Mouse (Mus musculus) c-Kit-negative CD71-positive TER-119-positive erythroid progenitor cells, embryonic 14.5 days (primary cell): ENCODE data around the gene Dph7.
"Not testable (repeated sequence)": the region's sequence is repeated elsewhere in the genome, so short reads cannot be mapped to it uniquely, and the experiment has no call there.

ENCODE experiments used
- DNase-seq: peaks from one replicate; pipeline ENCODE4 v3.0.0-alpha.2; 2013; ENCODE audit warnings: low read depth, low spot score

Gene Dph7

DNA sequence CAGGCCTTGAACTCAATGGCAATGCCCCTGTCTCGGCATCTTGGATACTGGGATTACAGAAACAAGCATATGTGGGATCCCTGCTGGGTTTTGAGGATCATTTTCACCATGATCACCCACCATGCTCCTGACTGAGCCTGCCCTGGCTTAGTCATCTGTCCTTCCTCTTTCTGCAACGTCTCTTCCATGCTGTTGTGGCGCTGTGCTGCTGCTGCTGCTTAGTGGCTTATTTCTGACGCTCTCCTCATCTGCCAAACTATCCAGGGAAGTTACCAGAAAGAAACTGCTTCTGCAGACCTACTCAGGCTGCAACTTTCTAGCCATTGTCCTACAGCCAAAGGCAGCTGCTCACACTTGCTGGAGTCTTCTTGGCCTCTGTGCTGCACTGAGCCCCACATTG is 8.2 kb downstream of the Dph7 start:
- no peak for DNase-seq

GRCm38 (mm10) chr2:24974452-24974851 is 12.3 kb downstream of the Dph7 start:
- DNase-seq, result not testable (repeated sequence)

GRCm38 (mm10) chr2:24974906-24975703 is 12.9 kb downstream of the Dph7 start, which contains the start of gene Mrpl41:
TSS of gene Mrpl41 (minus strand) at chr2:24975098.
- DNase-seq, result peak; percentile 88

GRCm38 (mm10) chr2:24975704-24976297 is 13.6 kb downstream of the Dph7 start, which contains the start of gene Pnpla7:
TSS of gene Pnpla7 (plus strand) at chr2:24976033.
- DNase-seq, result peak; percentile 54

- peak; percentile 61 for DNase-seq
Measured at GRCm38 (mm10) chr2:24976960-24977359, 14.8 kb downstream of the Dph7 start.

- DNase-seq, result no peak
Measured at GRCm38 (mm10) chr2:24987762-24988161, 25.6 kb downstream of the Dph7 start.

DNA sequence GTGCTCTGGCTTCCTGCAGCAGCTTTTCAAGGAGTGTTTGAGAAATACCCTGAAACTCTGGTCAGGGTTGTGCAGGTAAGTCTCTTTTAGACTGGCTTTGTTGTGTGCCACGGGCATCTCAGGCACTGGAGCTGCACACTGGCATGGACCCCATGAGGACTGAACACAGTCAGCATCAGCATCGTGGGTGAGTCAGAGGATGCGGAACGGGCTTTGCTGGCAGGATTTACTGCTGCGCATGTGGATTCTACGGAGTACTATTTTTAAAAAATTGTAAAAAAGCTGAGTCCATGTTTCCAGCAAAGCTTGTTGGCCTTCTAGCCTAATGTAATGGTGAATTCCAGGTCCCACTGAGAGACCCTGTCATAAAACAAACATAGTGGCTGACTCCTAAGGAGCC is 33.1 kb downstream of the Dph7 start:
- no peak for DNase-seq

DNA sequence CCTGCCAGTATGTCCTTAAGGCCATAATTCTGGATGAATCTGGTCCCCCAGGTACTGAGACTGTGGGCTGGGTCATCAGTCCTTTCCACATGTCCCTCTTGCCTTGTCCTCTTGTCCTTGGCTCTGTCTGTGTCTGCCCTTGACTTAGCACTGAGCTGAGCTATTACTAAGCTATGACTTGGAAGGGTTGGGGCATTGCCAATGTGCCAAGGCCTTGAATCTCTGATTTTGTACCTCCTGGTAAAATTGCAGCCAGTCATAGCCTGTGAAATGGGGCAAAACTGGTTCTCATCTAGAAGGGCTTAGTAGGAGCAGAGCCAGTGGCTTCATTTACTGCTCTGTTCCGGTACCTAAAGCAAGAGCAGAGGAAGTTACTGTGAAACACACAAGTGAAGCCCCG is 34.3 kb downstream of the Dph7 start:
- no peak for DNase-seq

DNA sequence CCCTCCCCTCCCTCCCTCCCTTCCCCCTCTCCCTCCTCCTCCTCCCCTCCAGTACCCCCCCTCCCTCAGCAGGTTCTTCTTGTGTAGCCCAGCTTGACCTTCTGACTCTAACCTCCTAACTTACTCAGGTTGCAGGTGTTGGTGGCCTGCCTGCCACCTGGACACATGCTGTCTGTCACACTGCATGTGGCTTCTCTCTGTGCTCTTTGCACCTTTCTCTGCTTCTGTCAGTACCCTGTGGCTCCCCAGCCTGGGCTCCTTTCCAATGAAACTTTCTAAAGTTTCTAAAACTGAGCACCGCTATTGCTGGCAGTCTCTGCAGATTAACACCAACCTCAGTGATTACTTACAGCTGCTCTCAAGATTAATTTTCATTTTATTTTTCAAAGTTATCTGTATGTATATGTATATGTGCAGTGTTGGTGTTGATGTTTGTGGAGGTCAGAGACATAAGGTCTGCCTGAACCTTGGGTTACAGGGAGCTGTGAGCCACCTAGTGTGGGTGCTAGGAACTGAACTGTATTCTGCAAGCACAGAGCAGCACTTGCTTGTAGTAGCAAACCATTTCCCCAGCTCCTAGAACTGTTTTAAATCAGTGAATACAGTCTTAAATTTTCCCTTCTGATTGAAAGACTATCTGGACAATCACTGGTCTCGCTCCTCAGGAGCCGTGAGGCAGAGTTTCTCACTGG is 38.5 kb downstream of the Dph7 start:
- no peak for DNase-seq

GRCm38 (mm10) chr2:25003946-25004786 is 42.0 kb downstream of the Dph7 start:
- DNase-seq, result peak; percentile 8

- no peak for DNase-seq
Measured at GRCm38 (mm10) chr2:25006767-25007166, 44.6 kb downstream of the Dph7 start.

DNA sequence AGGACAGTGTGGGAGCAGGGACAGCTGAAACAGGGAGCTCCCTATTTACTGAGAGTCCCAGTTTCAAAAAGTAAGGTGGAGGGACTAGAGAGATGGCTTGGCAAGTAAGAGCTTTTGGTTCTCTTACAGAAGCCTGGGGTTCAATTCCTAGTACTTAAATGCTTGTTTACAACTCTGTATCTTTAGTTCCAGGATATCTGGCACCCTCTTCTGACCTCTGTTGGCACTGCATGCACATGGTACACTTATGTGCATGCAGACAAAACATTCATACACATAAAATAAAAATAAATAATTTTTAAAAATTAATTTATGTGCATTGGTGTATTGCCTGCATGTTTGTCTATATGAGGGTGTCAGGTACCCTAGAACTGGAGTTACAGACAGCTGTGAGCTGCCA is 46.0 kb downstream of the Dph7 start:
- DNase-seq, result peak; percentile 8
